Mouse (Mus musculus) heart, adult 8-10 months (tissue): ENCODE results near the gene Pde4dip. TPM values are rescaled to one million over a fixed set of nuclear protein-coding genes. Genes with fewer than 3 reads are reported as not detected.
A peak's percentile ranks its signal among the peaks of the same experiment; 100 is the strongest.

Source experiments
- DNase-seq: peaks from one replicate; pipeline ENCODE4 v3.0.0; 2022; ENCODE audit warnings: low spot score
- microRNA-seq: library from miRNA; unstranded; fragments of <30 nt; microRNA quantifications from one replicate; pipeline ENCODE4 v1.2.0, GENCODE M21; 2022
- total RNA-seq, 4 experiments: library from RNA; stranded (reverse); gene quantifications; 2 replicates each; pipeline ENCODE4 v1.2.4; 2022

The Pde4dip gene
- total RNA-seq, 4 experiments from 2014 or later = 1,836 to 2,320 (median 2,004) TPM

- DNase-seq = no peak
Observed at GRCm38 (mm10) chr3:97649469-97649868, 239.0 kb downstream of the Pde4dip start.

- no peak for DNase-seq
Observed at GRCm38 (mm10) chr3:97649022-97649421, 239.5 kb downstream of the Pde4dip start.

DNA sequence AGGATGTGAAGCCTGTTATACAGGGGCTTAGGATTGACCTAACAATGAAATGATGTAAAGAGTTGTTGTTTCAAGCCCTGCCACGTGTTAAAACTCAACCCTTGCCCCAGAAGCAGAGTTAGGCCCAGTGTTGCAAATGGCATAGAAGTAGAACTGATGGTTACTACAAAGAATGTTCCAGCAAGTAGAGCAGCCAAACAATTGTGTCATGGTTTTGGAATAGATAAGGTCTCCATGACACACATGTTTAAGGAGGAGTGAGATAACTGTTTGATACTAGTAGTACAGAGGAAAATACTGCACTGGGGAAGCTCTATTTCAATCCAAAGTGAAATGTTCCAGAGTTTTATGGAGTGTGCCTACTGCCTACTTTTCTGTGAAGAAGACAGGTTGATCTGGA is 240.0 kb downstream of the Pde4dip start:
- DNase-seq = peak; percentile 58

GRCm38 (mm10) chr3:97642001-97642400 is 246.5 kb downstream of the Pde4dip start:
- DNase-seq = no peak

DNA sequence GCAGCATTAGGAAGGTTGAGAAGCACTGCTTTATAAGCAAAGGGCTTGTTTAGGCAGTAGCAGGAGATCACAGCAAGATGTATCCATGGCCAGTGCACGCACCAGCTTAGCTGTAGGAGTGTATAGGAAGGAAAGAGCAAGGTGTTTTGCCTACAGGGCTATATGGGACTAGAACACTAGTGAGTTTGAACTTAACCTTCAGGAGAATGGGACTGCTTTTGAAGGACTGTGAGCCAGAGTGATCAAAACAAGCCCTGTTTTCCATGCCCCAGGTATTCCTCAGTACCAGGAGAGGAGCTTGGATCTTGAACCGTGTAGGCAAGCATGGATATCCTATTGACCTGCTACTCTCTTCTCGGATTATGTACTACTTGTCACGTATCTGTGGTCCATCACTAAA is 247.1 kb downstream of the Pde4dip start:
- no peak for DNase-seq

Small RNA genes within 50 kb of the gene (microRNA-seq; reads per million reads assigned to microRNA genes)
- not detected for gene Mir7225

Other genes with a start within 250 kb of the Pde4dip start
- gene Prkab2, start 230.5 kb downstream of the Pde4dip start, total RNA-seq = 10 to 100 TPM; 22.1 to 40.8 (median 32.5) TPM
- gene Gm17651, start 214.0 kb downstream of the Pde4dip start, total RNA-seq = not detected
- 10 to 100 TPM; 43.2 to 56.8 (median 53.3) TPM for gene Sec22b, start 12.5 kb upstream of the Pde4dip start, total RNA-seq
- gene Notch2, start 124.8 kb upstream of the Pde4dip start, total RNA-seq = 10 to 100 TPM; 15.1 to 20.0 (median 15.4) TPM